Mouse (Mus musculus) c-Kit-positive CD71-positive TER-119-positive erythroid progenitor cells, embryonic 14.5 days (primary cell): ENCODE data around the gene Cradd.
A peak's percentile ranks its signal among the peaks of the same experiment; 100 is the strongest.

Source experiments
- DNase-seq: peaks from one replicate; pipeline ENCODE4 v3.0.0-alpha.2; 2013; ENCODE audit warnings: low spot score

The Cradd gene

DNA sequence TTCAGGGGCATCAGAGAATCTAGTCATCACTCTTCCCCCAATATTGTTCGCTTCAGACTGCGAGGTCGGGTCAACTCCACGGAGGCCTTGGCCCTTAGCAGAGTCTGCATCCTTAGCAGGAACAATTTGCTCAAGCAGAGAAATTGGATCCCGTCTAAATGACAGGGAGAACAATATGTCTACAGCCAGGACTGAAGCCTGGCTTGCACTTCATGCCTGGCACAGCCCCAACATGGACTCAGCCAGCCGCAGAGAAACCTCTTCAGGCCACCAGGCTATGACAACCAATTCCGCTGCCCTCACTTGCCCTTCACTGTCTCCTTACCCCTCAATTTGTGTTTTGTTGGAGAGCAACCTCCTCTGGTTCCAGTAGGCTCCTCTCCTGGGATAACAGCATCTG, 123.6 kb downstream of the Cradd start:
- no peak for DNase-seq

DNA sequence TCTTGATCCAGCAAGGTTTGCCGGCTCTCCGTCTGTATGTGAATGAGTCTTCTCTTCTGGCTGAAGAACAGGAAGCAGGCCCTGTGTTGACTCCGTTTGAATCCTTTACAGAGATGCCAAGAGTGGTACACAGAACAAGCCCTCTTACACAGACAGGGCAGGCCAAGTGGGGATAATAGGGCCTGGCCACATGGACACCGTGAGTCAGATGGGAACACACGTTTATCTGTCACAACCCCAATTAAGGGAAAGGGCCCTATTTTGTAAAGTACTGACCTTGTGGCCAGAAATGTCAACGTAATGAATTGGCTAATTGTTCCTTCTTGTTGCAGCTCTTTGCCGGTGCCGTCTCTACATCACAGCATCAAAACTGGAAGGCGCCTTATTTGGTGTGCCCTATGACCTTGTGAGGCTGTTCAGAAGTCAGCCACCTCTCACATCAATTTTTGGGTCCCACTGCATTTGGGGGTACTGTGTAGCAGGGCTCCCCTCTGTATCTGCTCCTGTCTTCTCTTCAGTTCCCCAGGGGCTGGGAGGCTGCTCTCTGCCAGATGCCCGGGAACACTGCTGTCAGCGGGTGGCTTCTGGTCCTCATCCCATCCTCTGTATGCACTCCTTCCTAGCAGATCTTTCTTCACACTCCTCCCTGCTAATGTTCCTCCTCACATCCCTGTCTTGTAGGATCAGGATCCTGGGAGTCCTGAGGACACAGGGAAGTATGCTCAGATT, 124.2 kb downstream of the Cradd start:
- no peak for DNase-seq

DNA sequence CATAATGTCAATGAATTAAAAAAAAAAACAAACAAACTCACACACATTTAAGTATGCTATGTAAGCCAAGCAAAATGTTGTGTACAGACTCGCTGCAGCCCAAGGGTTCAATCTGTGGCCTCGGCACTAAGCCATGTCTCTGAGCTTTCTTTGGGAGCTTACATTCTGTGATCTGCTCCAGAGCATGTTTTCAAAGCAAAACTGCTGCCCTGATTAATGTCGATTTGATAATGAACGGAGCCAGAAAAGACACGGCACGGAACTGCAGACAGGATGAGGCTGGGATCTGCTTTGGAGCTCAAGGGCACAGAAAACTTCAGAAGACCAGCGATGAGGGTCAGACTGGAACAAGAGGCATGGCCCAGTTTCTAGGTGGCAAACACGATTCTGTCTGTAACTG, 126.6 kb downstream of the Cradd start:
- no peak for DNase-seq

DNA sequence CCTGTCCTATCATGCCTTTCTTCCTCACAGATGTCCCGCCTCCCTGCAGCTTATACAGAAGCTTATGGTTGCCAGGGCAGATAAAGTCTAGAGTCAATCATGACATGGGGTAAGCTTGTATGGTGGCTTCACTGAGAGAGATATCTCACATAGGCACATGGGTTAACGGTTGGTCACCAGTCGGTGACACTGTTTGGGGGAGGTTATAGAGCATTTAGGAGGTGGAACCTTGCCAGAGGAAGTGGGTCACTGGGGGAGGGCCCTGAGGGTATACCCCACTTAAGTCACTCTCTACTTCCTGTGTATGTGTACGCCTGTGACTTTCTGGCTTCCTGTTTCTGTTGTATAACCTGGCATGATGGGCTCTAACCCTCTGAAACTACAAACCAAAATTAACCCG, 128.2 kb downstream of the Cradd start:
- DNase-seq = peak; percentile 6

DNA sequence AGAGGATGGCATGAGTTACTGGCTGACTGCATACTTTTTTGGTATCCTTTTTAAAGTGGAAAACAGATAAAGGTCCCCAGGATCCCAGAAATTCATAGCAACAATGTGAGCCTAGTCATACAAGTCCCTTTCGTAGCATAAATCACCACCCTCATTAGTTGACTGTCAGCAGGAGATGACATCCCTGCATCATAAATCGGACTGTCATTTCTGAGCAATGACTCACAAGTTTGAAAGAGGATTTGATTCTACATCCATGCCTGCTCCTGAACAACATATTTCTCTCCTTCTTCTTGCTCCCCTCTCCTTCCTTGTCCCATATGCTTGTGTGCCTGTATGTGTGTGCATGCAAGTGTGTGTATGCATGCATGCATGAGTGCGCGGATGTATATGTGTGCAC, 129.2 kb downstream of the Cradd start:
- no peak for DNase-seq

DNA sequence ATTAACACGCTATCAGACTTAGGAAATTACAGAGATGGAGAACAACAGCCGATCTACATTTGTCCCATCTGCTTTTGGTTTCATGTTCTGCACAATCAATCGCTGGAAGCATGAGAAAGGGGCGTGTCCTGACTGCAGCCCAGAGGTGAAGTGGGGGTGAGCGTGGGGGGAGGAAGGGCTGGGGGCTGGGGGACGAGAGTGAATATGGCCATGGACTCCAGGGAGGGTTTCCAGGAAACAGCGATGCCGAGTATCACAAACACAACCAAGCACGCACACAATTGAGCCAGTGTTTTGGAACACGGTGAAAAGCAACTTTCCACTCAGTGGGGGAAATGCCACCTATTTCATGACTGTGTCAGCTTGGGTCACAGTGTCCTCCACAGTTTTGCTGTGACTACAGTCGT, 130.1 kb downstream of the Cradd start:
- no peak for DNase-seq

DNA sequence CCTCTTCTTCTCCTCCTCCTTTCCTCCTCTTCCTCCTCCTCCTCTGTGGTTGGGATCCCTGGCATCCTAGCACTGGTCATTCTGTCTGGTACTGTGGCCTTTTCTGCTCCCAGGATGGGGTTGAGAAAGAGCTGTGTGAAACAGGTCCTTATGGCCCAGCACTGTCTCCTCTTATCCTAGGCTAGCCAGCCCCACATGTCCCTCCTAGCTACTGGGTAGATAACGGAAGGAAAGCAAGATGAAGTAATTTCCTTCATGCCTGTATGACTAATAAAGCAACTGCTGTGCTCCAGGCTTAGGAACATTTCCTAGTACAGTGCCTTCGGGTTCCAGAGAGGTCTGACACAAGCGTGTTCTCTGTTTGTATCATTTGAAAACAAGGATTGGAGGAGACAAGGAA, 132.1 kb downstream of the Cradd start:
- peak; percentile 23 for DNase-seq

DNA sequence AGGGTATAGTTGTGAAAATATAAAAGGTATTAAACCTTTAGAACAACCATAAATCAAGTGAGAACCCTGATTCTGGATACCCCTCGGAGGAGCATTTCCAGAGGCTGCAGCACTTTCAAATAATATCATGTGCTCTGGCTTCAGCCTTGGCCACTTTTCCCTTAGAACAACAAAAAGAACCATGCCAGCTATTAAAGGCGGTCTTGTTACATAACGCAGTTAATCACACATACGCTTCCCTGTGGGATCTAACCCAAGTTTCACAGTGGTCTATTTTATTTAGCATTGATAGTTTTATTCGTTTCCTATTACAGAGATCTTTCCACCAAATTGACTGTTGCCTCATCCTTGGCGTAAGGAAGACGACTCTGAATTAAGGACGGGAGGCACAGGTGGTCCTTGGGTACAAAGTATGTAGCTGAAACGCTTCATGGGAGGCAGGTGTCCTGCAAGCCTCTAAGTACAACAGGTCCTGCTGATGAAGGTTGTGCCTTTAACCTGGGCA, 132.7 kb downstream of the Cradd start:
- no peak for DNase-seq

DNA sequence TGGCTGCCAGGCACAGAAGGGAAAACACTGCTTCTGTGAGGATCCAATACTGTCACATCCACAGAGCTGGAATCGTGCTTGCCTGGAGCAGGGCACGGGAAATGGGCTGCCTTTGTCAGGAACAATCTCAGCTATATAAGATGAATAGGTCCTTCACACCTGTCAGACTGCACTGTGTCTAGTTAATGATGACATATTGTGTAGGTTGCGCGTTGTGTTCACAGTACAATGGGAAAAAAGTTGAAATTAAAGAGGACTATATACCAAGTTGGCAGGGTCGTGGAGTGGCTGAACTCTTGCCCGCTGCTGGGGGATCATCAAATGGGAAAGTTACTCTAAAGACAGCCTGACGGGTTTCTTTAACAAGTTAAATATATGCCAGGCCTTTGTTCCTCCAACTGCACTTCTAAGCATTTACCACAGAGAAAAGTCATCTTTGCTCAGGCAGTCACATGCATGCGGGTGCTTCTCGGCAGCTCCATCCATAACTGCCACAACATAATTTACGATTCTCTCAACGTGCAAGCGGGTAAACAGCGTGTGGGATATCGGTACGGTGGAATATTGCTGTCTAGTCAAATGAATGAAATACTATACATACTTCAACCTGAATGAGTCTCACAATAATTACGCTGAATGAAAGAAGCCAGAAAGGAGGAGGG, 134.3 kb downstream of the Cradd start:
- DNase-seq = no peak

DNA sequence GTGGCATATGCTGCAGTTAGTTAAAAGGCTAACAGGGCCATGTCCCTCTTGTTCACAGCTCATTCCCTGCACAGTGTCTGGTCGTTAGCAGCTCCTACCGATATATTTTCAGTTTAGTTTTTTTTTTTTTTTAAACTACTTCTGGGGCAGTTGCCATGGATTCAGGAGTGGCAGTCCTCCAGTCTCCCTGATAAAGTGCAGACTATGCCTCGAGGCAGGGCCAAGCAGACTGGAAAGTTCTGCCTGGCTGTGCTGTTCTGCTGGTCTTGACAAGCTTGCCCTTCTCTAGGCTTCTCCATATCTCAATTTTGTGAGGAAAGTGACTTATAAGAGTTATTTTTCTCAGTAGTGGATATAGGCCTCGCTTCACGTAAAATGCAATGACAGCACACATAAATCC, 139.7 kb downstream of the Cradd start:
- no peak for DNase-seq

DNA sequence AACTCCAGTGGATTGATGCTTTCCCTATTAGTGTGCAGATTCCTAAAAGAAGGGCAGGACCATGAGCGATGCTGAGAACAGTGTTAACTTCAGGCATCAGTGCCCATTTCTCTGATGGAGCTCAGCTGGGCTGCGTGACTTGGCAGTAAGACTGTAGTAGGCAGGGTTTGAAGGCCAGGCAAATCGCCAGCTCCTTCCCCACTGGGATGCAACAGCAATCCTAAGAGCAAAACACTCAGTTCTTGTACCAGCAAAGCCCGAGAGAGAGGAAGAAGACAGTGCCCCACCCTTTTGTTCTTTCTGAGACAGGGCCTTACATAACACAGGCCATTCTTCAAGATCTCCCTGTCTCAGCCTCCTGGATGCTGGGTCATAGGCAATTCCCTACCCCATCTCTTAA, 140.9 kb downstream of the Cradd start:
- no peak for DNase-seq

DNA sequence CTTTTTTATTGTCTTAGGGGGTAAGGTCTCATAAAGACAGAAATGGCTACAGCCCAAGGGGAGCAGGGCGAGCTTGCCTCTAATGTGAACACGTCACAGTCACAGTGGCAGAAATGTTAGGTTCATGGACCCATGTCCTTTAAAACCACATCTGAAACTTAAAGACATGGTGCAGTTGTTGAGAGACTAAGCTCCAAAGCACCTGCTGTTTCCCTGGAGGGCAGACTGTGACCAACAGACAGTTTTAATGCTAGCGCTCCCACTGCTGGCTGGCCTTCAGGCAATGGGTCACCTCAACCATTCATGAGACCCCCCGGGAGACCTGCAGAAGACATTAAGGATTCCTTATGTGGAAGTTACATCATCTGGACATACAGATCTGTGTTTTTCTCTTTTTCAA, 141.5 kb downstream of the Cradd start:
- DNase-seq = no peak

DNA sequence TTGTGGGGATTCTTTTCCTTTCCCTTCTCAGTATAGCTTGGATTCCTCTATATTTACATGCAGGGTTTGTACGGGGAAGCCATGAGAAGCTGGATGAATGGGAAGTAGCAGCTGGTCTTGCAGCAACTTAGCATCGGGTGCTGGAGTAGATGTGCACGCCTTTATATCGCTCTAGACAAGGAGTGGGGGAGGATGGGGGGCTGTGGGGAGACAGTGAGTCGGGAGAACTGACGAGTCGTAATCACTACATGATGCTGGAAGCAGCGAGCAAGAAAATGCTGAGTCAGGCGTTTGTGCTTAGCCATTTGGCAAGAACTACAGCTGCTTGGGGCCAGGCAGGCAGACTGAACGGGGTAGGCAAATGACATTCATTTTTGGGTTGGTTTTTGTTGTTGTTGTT, 142.4 kb downstream of the Cradd start:
- DNase-seq = no peak

DNA sequence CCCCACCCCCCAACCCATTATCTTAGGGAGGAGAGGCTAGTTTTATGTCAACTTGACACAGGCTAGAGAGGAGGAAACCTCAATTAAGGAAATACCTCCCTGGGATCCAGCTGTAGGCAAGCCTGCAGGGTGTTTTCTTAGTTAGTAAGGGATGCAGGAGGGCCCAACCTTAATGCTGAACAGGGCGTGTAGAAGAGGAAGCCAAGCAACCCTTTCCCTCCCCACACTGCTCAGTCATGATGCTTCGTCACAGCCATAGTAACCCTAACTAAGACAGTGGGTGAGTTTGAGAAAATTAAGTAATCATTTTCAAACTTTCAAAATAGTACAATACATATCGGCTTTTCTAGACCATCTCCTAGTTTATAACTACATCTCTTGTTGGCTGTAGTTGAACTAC, 143.0 kb downstream of the Cradd start:
- DNase-seq = no peak

DNA sequence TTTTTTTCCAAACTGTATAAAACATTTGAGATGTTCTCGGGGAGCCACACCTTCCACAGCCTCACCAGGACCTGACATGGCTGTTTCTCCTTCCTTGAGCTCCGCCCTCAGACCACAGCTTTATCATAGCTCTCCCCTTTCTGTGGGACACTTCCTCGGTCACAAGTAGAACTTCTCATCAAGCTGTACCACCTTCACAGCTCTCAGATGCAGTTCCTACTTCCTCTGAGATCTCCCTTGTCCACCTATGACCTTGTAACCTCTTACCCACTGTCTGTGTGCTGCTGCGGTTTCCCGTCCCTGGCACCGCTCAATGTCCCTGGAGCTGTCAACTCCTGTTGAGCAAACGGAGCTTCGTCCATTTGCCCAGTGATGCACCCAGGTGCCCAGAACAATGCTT, 143.8 kb downstream of the Cradd start:
- DNase-seq = no peak

DNA sequence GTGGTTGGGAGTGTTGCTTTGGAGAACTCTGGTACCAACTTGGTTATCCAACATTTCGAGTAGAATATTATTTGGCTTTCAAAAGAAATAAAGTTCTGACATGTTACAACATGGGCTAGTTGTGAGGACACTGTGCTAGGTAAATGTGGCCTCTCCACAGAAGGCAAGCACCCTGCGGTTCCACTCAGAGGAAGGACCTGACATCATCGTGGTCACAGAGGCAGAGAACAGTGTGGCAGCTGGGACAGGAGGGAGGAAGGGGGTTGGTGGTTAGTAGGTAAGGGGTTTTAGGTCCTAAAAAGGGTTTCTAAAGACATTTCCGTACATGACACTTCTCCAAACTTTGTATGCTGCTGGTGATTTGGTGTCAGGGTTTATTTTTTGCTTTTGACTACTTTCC, 145.1 kb downstream of the Cradd start:
- DNase-seq = no peak

DNA sequence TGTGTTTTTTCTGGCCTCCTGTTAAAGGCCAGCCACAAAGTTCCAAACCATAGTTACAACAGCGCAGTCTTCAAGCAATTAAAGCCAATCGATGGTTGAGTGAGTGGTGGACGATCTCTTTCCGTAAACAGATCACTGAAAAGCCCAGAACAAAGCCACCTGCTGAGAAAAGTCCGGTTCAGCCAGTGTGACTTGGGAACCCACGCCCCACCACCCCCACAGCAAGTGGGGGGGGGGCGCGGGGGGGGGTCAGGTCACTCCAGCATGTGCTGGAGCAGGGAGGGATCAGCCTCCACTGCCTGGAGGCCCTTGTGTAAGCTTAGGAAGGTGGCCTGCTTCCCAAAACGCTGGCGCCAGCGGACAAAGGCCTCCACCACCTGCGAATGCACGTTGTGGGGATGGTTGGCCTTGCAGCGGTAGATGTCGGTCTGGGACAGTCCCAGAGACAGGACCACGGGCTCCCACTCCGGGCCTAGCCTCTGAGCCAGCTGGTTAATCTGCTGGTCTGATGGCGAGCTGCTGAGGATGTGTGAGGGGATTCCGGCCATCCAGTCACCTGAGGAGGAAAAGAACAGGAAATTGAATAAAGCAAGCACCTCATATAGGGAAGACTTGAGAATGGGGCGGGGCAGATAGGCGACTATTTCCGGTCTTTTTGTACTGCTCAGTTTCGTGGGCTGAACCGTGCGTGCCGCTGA, 148.4 kb downstream of the Cradd start:
- no peak for DNase-seq

DNA sequence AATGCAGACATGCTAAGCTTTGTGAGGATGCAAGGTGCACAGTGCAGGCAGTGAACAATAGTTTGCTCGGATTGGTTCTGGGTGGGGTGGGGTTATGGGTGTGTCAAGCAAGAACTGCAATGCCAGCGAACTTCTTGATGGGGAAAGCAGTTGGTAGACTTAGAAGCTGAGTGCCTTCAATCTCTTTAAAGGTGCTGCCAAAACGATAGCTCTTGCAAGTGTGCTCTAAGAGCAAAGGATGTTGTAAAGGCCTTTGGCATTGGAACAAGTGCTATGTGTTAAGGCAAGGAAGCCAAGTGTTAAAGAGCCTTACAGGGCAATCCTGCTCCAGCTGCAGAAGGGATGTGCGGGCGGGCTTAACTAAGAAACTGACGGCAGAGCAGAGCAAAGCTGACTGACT, 149.7 kb downstream of the Cradd start:
- DNase-seq = no peak

DNA sequence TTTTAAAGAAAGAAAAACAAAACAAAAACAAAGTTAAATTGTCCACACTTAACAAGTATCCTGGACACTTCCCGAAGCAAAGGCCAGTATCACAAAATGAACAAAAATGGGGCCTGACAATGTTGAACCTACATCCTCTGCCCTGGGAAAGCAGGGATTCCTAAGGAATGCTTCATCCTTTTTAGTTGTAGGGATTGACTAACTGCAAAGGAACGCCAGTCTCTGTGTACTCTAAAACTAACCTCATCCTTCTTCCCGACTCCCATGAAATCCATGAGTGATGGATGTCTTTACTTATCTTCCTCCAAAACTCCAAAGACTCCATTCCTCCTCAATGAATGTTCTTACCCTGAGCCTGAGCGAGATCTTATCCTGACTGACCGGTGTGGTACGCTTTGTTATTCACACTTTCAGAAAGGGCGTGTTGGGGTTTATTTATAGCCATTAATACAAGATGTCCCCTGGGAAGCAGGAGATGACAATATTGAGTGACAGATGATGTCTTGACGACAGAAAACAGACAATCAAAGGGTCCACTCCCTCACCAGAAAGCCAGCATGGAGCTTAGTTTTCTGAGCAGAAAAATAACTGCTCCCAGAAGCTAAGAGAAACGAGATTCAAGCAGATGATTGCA, 153.1 kb downstream of the Cradd start:
- no peak for DNase-seq

DNA sequence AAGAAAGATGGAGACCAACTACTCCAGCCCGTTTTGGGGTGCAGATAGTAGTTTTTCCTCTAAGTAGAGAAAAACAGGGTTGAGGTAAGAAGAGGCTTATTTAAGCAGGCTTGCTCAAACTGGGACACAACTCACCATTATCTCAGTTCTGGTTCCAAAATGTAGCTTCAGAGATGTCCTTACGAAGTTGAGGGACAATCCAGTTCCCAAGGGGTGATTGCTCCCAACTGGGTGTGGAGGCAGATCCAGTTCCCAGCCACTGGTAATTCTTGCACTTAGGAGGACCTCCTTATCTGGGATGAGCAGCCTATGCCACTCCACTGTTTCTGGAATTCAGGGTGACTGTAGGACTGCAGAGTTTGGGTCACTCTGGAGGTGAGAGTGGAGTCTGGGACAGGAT, 159.0 kb downstream of the Cradd start:
- DNase-seq = no peak

DNA sequence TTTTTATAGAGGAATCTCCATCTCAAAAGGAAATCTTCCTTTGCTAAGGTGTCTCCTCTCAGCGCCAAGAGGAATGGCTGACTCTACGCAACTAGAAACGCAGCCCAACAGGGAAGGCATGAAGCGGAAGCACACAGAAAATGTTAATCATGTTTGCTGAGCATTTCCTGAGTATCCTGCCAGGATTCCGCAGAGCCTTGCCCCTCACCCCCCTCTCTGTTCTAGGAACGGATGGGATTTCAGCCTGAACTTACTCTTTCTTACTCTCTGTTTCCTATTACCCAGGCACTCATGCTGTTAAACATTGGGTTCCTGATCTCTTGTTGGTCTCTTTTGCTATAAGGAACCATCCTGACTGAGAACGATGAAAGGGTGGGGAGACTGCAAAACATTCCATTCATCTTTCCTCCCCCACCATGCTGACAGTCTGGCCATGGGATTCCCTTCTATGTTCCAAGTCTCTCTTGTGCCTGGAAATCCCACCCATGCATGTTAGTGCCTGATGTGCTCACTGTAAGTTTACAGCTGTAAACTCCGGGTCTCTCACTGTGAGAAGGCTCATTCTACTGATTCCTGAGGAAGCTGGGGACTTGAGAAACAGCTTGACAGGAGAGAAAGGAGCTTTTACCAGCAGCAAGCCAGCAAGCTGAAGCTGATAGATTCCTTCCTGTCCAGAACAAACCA, 161.1 kb downstream of the Cradd start:
- no peak for DNase-seq

DNA sequence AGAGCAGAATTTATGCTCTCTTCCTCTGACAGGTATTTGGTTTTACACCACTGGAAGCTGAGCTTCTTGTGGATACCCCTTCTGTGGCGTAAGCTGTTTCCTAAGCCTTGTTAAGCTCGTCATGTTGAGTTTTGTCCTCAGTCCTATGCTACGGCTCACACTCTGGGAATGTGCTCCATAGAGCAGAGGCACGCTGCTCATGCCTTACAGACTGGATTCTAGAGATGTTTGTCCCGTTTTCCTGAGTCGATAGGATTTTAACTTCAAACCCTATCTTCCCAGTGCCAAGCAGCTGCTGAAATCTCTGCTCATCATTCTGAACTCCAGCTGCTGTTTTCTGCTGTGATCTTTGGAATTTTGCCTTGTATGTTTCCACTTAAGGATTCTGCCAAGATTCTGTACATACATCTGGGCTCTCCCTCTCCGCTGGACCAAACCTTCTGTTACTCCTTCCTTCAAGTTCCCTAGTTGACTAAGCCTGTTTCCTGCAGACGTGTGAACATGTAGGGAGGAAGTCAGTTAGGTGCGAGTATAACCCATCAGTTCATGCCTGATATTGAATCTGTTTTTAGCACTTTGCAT, 164.2 kb downstream of the Cradd start:
- no peak for DNase-seq
